Mouse (Mus musculus): ENCODE data around the gene Pomgnt1. TPM values are rescaled to one million over a fixed set of nuclear protein-coding genes. Genes with fewer than 3 reads are reported as not detected.

Gene Pomgnt1
- total and polyA plus RNA-seq, 2 experiments from 2014 or later = 57.6 to 80.3 TPM

DNA sequence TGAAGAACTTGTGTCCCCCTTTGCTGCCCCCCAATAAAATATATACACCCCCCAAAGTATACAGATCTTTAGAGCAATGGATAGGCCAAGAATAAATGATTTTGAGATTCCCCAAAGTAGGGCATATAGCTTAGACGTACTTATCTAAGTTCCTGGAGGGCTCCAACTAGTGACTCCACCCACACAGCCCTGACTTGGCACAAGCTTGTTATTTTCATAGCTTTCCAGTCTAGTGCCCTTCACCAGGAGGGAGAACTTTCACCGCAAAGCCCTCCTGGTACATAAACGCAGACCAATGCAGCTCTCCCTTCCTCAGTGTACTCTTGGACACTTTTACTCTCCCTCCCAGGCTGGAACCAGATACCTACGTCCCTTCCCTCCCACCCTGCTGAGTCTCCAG lies 38.5 kb downstream of the Pomgnt1 start:
- no peaks in the 10 kb centered on the region for H3K4me1 ChIP-seq (ENCODE audit: insufficient read depth)
- ATAC-seq (no peak), DNase-seq (no peak)
- H3K9ac ChIP-seq = no peak overlapping the region
- no peak overlapping the region for H3K4me2 ChIP-seq (ENCODE audit: low read depth)
- no peak overlapping the region for H3K4me3 ChIP-seq (ENCODE audit: low read depth, low read length)
- H3K27ac ChIP-seq (ENCODE audit: low read depth, low read length) = no peak overlapping the region
- no peaks in the 10 kb centered on the region for H3K27me3 ChIP-seq (ENCODE audit: insufficient read depth, low read length)
- H3K9me3 ChIP-seq (ENCODE audit: low read length) = no peaks in the 10 kb centered on the region
- TF ChIP-seq CTCF (IDR thresholded peaks at IDR 0.05; ENCODE audit: low read depth) = no peak
- peaks cover 24% of the 10 kb centered on the region for H3K36me3 ChIP-seq (ENCODE audit: insufficient read depth)
- 66% methylated on average over 4 of the region's 4 CpGs for WGBS

DNA sequence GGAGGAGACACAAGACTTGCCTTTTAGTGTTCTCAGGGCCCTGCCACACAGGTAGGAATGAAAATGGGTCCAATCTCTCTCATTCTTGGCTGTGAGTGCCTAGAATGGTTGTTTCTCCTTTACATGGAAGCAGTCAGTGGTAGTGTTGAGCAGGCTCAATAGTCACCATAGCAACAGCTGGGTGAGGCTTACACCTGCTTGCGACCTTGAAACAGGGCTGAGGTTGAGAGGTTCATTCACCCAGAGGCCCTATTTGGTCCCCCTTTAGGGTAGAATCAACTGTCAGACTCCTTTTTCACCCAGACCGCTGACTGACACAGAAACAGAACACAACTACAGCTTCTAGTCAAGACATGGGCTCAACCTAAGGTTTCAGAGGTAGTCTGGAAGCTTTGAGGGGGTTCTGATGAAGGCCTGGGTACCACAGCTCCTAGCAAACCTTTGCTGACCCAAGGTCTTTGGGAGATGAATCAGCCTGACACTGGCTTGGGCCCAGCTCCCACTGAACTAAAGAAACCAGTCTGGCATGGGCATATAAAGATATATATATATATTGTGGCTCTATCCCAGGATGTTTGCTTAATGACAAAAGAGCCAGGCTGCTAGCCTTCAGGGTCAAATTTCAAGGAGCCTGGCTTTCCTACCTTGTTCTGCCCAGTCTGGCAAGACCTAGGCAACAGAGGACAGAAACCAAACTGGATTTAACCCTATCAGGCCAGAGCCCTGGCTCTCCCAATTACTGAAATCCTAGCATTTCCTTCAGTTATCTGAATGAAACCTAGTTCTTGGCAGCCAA lies 41.3 kb downstream of the Pomgnt1 start:
- Histone ChIP-seq H3K9ac (no peak overlapping the region), H3K4me2 (ENCODE audit: low read depth) (no peak overlapping the region), H3K36me3 (ENCODE audit: insufficient read depth) (no peaks in the 10 kb centered on the region), H3K4me3 (ENCODE audit: low read depth, low read length) (no peak overlapping the region), H3K4me1 (ENCODE audit: insufficient read depth) (no peaks in the 10 kb centered on the region), H3K27ac (ENCODE audit: low read depth, low read length) (no peak overlapping the region), H3K27me3 (ENCODE audit: insufficient read depth, low read length) (no peaks in the 10 kb centered on the region), H3K9me3 (ENCODE audit: low read length) (no peaks in the 10 kb centered on the region)
- no peak for DNase-seq
- no peak for TF ChIP-seq CTCF (IDR thresholded peaks at IDR 0.05; ENCODE audit: low read depth)
- no peak for ATAC-seq
- WGBS = 80% methylated on average over 2 of the region's 2 CpGs

DNA sequence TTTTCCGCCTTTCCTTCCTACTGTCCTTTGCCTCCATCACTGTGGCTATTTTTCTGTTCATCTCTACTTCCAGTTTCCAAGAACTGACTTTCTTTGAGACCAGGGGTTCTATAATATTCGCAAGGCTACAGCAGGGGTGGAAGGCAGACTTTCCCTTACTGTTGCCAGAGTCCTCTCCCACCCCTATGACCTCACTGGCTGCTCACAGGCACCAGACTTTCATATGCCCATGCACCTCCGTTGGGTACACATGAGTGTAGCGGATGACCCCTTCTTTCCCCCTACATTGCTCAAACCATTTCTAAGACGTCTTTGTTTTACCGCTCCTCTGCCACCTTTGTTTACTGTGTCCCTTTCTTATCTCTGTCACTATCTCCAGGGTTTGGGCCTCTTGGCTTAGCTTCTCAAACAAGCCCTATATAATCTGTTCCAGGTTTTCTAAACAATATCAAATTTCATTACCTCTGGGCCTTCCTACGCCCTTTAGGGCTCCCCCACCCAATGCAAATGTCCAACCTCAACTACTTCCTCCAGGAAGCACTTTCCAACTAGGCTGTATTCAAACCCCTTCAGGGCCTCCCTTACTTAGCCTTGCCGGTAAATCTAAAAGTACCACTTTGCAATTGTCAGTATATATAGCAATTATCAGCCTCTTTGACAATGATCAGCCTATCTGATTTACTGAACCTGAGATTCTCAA lies 42.2 kb downstream of the Pomgnt1 start:
- TF ChIP-seq CTCF (IDR thresholded peaks at IDR 0.05; ENCODE audit: low read depth) = no peak
- no peak for DNase-seq
- Histone ChIP-seq H3K4me3 (ENCODE audit: low read depth, low read length) (no peak overlapping the region), H3K4me2 (ENCODE audit: low read depth) (no peak overlapping the region), H3K36me3 (ENCODE audit: insufficient read depth) (no peaks in the 10 kb centered on the region), H3K4me1 (ENCODE audit: insufficient read depth) (no peaks in the 10 kb centered on the region), H3K9me3 (ENCODE audit: low read length) (no peaks in the 10 kb centered on the region), H3K9ac (no peak overlapping the region), H3K27me3 (ENCODE audit: insufficient read depth, low read length) (no peaks in the 10 kb centered on the region), H3K27ac (ENCODE audit: low read depth, low read length) (no peak overlapping the region)
- 78% methylated on average over 8 of the region's 8 CpGs for WGBS
- ATAC-seq = no peak

DNA sequence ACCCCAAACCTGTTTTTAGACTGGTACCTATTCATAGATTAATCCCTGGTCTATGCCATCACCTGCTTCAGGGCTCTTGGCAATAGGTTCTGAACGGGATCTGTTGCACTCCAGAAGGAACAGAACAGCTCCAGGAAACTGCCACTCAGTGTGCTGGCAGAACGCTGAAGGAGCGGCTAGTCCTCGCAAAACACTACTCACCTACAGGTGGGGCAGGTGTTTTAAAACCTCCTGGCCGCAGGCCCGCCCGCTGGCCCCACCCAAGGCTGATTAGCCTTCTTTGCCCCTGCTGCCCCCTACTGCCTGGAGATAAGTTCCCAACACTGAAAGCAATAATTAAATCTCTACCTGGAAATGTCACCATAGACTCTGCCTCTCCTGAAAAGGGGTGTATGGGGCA lies 43.8 kb downstream of the Pomgnt1 start, which contains the start of gene Tspan1:
Gene Tspan1 (minus strand): TSS at position 198 of the 400 bp plus-strand sequence.
- no peak within 1 kb of the TSS for H3K9ac ChIP-seq
- DNase-seq (no peak), ATAC-seq (no peak)
- no peaks in the 10 kb centered on the region for H3K27me3 ChIP-seq (ENCODE audit: insufficient read depth, low read length)
- H3K9me3 ChIP-seq (ENCODE audit: low read length) = no peaks in the 10 kb centered on the region
- 31% methylated on average over 7 of the region's 7 CpGs for WGBS
- peak; percentile 13; the same call in 1 of the 2 replicates for TF ChIP-seq CTCF (IDR thresholded peaks at IDR 0.05; ENCODE audit: low read depth)
- no peak within 1 kb of the TSS for H3K4me3 ChIP-seq (ENCODE audit: low read depth, low read length)
- H3K4me1 ChIP-seq (ENCODE audit: insufficient read depth) = no peaks in the 10 kb centered on the region
- no peaks in the 10 kb centered on the region for H3K36me3 ChIP-seq (ENCODE audit: insufficient read depth)
- no peak within 1 kb of the TSS for H3K4me2 ChIP-seq (ENCODE audit: low read depth)
- no peak within 1 kb of the TSS for H3K27ac ChIP-seq (ENCODE audit: low read depth, low read length)

DNA sequence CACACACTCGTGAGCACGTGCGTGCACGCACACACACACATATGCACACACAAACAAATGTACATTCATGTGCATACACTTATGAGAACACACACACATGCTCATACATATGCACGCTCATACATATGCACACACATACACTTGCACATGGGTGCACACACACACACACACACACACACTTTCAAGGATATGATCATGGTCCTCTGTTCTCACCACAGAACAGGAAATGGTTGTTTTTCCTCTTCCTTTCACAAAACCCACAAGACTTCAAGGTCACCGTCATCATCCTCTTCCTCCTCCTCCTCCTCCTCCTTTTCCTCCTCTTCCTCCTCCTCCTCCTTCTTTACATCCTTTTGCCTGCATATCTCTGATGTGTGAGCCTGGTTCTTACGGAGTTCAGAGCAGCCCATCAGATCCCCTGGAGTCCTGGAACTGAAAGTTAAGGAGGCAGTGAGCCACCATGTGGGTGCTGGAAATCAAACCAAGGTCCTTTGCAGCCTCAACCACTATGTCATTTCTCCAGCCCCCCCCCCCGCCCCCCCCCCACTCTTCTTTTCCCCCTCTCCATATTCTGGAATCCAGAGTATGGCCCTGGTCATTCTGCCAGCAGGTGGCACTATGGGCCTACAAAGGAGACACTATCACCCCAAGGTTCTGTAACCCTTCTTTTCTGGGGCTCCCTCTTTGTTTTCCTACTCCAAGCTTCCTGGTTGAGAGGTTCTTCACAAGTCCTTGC lies 45.1 kb downstream of the Pomgnt1 start:
- TF ChIP-seq CTCF (IDR thresholded peaks at IDR 0.05; ENCODE audit: low read depth) = peak; percentile 76

DNA sequence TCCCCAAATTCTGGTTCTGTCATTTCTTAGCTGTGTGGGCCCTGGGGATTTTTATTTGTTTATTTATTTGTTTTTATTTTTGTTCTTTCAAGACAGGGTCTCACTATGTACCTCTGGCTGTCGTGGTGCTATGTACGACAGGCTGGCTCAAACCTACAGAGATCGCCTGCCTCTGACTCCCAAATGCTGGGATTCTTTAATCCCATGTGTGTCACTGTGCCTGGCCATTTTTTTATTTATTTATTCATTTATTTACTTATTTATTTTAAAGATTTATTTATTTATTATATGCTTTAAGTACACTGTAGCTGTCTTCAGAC lies 45.7 kb downstream of the Pomgnt1 start:
- no peaks in the 10 kb centered on the region for H3K27me3 ChIP-seq (ENCODE audit: insufficient read depth, low read length)
- H3K9me3 ChIP-seq (ENCODE audit: low read length) = no peaks in the 10 kb centered on the region
- no peaks in the 10 kb centered on the region for H3K36me3 ChIP-seq (ENCODE audit: insufficient read depth)
- H3K27ac ChIP-seq (ENCODE audit: low read depth, low read length) = no peak overlapping the region
- no peak overlapping the region for H3K4me2 ChIP-seq (ENCODE audit: low read depth)
- ATAC-seq (peak; percentile 30), DNase-seq (no peak)
- 67% methylated on average over 3 of the region's 3 CpGs for WGBS
- H3K4me1 ChIP-seq (ENCODE audit: insufficient read depth) = no peaks in the 10 kb centered on the region
- no peak overlapping the region for H3K9ac ChIP-seq
- H3K4me3 ChIP-seq (ENCODE audit: low read depth, low read length) = no peak overlapping the region
- no peak for TF ChIP-seq CTCF (IDR thresholded peaks at IDR 0.05; ENCODE audit: low read depth)

More for the DNA sequence above, 45.1 kb downstream of the Pomgnt1 start:
- H3K4me1 ChIP-seq (ENCODE audit: insufficient read depth) = no peaks in the 10 kb centered on the region
- no peaks in the 10 kb centered on the region for H3K9me3 ChIP-seq (ENCODE audit: low read length)
- 81% methylated on average over 7 of the region's 8 CpGs for WGBS
- H3K4me3 ChIP-seq (ENCODE audit: low read depth, low read length) = no peak overlapping the region
- ATAC-seq (peak; percentile 91), DNase-seq (peak; percentile 75)
- no peaks in the 10 kb centered on the region for H3K36me3 ChIP-seq (ENCODE audit: insufficient read depth)
- no peak overlapping the region for H3K4me2 ChIP-seq (ENCODE audit: low read depth)
- no peaks in the 10 kb centered on the region for H3K27me3 ChIP-seq (ENCODE audit: insufficient read depth, low read length)
- H3K9ac ChIP-seq = no peak overlapping the region
- no peak overlapping the region for H3K27ac ChIP-seq (ENCODE audit: low read depth, low read length)

Data from forebrain, postnatal 0 days (tissue).